Mouse (Mus musculus): ENCODE results near the gene Cep41.

Gene Cep41

GRCm38 (mm10) chr6:30711365-30711763 is 17.8 kb upstream of the Cep41 start:
- DNase-seq (ENCODE audit: low read depth, low spot score) = no peak

- DNase-seq (ENCODE audit: low read depth, low spot score) = no peak
These were observed 17.1 kb upstream of the Cep41 start for GRCm38 (mm10) chr6:30710371-30711364.

GRCm38 (mm10) chr6:30709115-30709514 is 15.6 kb upstream of the Cep41 start:
- DNase-seq (ENCODE audit: low read depth, low spot score) = no peak

DNA sequence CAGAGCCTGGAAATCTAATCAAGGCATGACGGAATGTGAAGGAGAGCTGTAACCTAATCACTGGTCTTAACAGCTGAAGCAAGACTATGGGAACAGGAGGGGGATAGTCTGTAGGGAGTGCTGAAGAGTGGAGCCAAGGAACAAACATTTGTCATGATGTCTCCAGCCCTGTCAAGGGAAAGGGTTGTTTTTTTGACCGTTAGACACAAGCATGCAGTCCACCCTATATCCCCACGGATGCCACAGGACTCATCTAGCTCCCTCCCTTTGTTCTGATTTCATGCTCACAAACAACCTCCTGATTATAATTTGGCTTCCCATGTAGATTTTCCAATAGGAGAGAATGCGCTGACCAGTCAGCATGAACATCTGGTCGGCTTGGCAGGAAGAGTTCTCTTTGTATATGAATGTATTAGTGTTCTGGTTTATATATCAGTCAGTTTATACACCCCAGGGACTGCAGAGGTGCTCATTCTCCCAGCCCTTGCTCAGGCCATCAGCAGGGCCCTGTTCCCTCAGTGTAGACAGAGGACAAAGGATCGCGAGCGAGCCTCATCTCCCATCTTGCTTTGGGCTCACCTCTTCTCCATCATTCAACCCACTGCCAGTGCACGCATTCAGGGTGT is 10.5 kb upstream of the Cep41 start:
- DNase-seq (ENCODE audit: low read depth, low spot score) = no peak

- no peak for DNase-seq (ENCODE audit: low read depth, low spot score)
These were observed 9.9 kb upstream of the Cep41 start for GRCm38 (mm10) chr6:30703476-30703875.

DNA sequence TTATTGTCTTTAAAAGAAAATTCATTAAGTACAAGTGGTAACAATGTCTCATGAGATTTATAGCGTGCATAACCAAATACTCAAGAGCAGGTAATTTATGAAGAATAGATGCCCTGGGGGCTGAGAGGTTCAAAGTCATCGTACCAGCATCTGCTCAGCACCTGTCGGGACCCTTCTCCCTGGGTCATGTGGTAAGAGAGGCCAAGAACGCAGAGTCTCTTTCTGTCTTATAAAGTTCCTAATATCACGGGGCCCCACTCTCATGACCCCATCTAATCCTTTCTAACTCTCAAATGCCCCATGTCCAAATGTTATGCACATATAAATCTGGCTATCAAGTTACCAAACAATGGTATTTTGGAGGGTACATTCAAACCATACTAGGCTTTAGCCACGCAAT is 9.3 kb upstream of the Cep41 start:
- DNase-seq (ENCODE audit: low read depth, low spot score) = no peak

DNA sequence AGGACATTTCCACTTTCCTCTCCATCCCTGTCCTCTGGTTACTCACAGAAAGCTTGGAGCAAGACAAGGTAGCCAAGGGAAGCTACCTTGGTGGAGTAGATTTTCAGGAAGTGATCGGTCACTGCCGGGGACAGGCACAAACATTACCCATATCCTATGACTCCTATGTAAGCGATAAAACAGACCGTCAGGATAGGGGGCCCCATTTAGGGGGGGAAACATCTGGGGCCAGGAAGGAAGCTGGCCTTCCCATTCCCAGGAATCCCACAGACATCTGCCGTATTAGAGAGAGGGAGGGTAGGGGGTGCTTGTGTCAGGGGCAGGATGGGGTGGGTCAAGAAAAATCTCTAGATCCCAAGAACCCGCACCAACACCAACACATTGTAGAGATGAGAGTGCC is 6.6 kb upstream of the Cep41 start:
- no peak for DNase-seq (ENCODE audit: low read depth, low spot score)

- DNase-seq (ENCODE audit: low read depth, low spot score) = no peak
These were observed 4.5 kb upstream of the Cep41 start for GRCm38 (mm10) chr6:30698036-30698435.

DNA sequence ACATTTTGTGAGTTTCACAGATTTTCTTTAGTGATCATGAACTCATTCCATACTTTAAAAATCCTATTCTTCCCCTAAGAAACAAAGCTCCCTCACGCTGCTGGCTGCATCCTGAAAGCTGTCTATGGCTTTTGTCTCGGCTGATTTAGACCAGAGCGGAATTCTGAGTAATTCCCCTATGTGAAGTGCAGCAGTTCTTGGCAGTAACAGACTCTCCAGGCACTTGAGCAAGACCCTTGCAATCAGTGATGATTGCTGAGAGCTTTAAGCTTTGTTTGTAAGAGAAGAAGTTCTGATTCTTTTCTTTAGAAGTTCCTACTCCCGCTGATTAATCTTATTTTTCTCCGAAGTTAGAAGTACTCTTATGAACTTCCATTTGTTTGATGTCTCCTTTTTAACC is 3.9 kb upstream of the Cep41 start:
- no peak for DNase-seq (ENCODE audit: low read depth, low spot score)

DNA sequence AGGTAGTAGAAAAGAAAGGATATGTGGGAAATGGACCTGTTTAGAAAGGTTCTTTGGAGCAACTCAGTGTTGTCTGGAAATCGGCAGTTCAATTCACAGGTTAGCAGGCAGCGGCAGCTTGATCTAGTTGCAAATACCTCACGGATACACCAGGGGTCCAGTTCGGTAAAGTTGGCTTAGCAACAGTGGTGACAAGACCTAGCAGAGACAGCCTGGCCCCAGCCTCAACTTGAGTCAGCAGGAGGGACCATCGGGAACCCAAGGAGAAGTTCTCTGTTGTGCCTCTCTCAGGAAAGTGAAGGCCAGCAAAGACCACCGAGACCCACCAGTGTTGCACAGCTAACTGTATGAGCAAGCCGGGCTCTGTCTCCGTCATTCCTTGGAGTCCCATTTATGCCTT is 1.6 kb upstream of the Cep41 start:
- no peak for DNase-seq (ENCODE audit: low read depth, low spot score)

- peak; percentile 72 for DNase-seq (ENCODE audit: low read depth, low spot score)
These were observed 660 bp upstream of the Cep41 start for GRCm38 (mm10) chr6:30694209-30694608.

DNA sequence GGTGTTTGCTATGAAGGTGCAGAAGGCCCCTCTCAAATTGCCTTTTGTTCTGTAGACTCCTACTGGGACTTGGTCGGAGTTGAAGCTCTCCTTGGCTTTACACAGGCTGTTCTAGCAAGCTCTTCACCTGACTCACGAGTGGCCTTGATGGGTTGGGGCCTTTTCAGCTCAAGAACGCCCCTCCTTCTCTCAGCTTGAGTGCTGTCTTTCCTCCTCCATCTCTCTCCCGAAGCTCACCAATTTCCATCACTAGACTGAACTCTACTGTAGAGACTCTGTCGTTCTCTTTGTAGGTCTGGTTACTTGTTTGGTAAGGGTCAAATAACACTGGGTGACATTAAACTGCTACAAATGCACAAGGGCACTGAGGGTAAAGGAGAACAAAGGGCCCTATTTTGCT is 723 bp downstream of the Cep41 start:
- no peak for DNase-seq (ENCODE audit: low read depth, low spot score)

- peak; percentile 18 for DNase-seq (ENCODE audit: low read depth, low spot score)
These were observed 6.4 kb downstream of the Cep41 start for GRCm38 (mm10) chr6:30687198-30687597.

- no peak for DNase-seq (ENCODE audit: low read depth, low spot score)
These were observed 9.0 kb downstream of the Cep41 start for GRCm38 (mm10) chr6:30684570-30684969.

- DNase-seq (ENCODE audit: low read depth, low spot score) = peak; percentile 22
These were observed 11.3 kb downstream of the Cep41 start for GRCm38 (mm10) chr6:30681935-30682900.

GRCm38 (mm10) chr6:30680442-30680841 is 13.1 kb downstream of the Cep41 start:
- DNase-seq (ENCODE audit: low read depth, low spot score) = no peak

- no peak for DNase-seq (ENCODE audit: low read depth, low spot score)
These were observed 14.0 kb downstream of the Cep41 start for GRCm38 (mm10) chr6:30679567-30679966.

GRCm38 (mm10) chr6:30678482-30678881 is 15.1 kb downstream of the Cep41 start:
- no peak for DNase-seq (ENCODE audit: low read depth, low spot score)

DNA sequence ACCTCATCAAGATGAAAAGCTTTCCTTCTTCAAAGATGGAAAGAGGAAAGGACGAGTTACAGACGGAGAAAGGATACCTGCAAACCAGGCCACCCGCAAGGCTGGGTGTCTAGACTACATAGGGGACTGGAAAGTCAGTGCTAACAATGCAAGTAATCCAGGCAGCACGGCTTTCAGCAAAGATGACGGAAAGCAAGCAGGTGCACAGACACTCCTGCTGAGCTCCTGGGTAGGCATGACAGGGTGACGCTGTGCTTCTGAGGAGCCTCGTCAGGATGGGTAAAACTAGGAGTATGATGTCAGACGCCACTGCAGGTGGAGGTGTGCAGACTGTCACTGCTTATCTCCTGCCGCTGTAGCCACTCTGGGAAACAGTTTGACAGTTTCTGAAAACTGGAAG is 16.0 kb downstream of the Cep41 start:
- DNase-seq (ENCODE audit: low read depth, low spot score) = no peak

DNA sequence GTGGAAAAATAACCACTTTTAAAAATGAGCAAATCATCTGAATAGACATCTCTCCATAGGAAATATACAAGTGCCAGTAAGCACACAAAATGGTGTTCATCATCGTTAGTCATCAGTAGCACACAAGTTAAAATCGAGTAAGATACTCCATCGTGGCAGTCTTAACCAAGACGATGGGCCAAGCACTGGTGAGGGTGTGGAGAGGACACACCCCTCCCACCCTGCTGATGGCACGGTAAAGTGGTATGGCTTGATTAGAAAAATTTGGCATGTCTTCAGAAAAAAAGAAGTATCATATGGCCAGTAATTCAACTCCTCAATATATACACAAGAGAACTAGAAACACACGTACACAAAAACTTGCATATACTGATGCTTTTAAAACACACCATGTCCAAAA is 17.0 kb downstream of the Cep41 start:
- DNase-seq (ENCODE audit: low read depth, low spot score) = no peak

DNA sequence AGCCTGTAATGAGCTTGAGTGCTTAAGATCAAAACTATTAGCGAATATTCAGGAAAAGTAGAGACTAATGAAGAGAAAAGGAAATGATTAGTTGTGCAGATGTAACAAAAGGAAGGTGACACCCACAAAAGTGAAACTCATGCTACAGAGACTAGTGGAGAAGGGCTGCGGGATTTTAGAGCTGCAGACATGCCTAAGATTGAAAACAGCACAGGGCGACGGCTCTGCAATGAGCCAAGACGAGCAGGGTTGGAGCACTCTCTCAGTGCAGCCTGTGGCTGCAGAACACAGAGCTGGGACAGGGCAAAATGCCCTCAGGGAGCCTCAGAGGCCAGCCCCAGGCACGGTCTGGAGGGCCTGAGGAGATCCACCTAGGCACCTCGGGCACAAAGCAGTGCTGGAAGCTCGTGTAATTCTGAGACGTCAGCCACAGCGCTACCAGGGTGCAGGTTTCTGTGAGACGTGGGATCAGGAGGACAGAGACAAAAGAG is 18.2 kb downstream of the Cep41 start:
- DNase-seq (ENCODE audit: low read depth, low spot score) = peak; percentile 26
